ENCODE assay signal across 25 mouse cellular contexts in the genomic region with DNA sequence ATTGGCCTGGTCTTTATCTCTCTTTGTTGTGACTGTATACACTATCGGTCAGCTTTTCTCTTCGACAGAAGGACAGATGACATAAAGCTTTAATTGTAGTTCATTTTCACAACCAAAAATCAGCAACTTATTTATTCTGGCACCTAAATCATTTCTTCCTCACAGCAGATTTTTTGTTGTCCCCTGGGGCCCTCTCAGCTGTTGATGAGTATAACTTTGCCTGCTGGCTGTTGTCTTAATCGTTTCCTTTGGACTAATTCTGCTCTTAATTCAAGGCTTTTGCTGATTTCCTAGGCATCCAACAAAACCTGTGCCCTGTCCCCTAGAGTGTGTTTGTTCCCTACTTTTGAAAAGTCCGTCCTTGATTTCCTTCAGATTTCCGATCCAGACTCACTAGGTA. TPM values are rescaled to one million over a fixed set of nuclear protein-coding genes. Genes with fewer than 3 reads are reported as not detected.
DNase-seq lines count a peak whose midpoint lies in the region; ATAC-seq lines count a peak whose summit lies in the region.
"Had no signal": no experiment of that assay in that cellular context is flagged by ENCODE, and none has a peak within 500 bp of the region (broad histone marks: within the 10 kb centered on the region; RNA-seq: fewer than 3 reads in every experiment).

No protein-coding gene starts in this region.

- no peak for ATAC-seq in heart, embryonic 12.5 days (ENCODE audit: insufficient number of reproducible peaks, low FRiP score)
- no peak for ATAC-seq in neural tube, embryonic 15.5 days (ENCODE audit: low FRiP score)
- ATAC-seq: forebrain, embryonic 16.5 days; intestine, embryonic 16.5 days; lung, postnatal 0 days; midbrain, embryonic 13.5 days had no signal

- DNase-seq in heart, adult 18-20 months: peak; percentile 60 to 63
- peak; percentile 53 for DNase-seq in kidney, postnatal 10 days
- no peak for DNase-seq in kidney, adult 9 months
- DNase-seq in neural tube, embryonic 10.5 days (ENCODE audit: extremely low spot score, low spot score): no peak
- DNase-seq in heart, postnatal 4 days: peak; percentile 38
- no peak for DNase-seq in frontal cortex, postnatal 36 days (ENCODE audit: low spot score in 2 of 2)
- DNase-seq: adrenal gland, adult 2 months; adrenal gland, postnatal 36 days; B cell, adult 2 months; cerebellum, adult 2 months; cerebellum, postnatal 14 days; liver, embryonic 13.5 days; lung, adult 18-20 months; lung, postnatal 4 days; right cerebral cortex, adult 18-20 months; spleen, adult 18-20 months; thymus, postnatal 14 days had no signal

- no peak overlapping the region for H3K9ac ChIP-seq in heart, embryonic 12.5 days
- no peak overlapping the region for H3K9ac ChIP-seq in neural tube, embryonic 15.5 days (replicated peaks)
- H3K9ac ChIP-seq: heart, embryonic 15.5 days; liver, embryonic 13.5 days; midbrain, embryonic 13.5 days had no signal

- H3K27me3 ChIP-seq in heart, embryonic 12.5 days (replicated peaks): no peaks in the 10 kb centered on the region
- H3K27me3 ChIP-seq in neural tube, embryonic 15.5 days (replicated peaks): no peaks in the 10 kb centered on the region
- H3K27me3 ChIP-seq: heart, embryonic 15.5 days; liver, embryonic 13.5 days; midbrain, embryonic 13.5 days had no signal

- no peak overlapping the region for H3K27ac ChIP-seq in heart, embryonic 12.5 days (ENCODE audit: poor library complexity, severe bottlenecking)
- H3K27ac ChIP-seq in neural tube, embryonic 15.5 days (replicated peaks): no peak overlapping the region
- H3K27ac ChIP-seq: heart, embryonic 15.5 days; liver, embryonic 13.5 days; midbrain, embryonic 13.5 days had no signal

- H3K4me1 ChIP-seq in heart, embryonic 12.5 days (replicated peaks): peaks cover 22% of the 10 kb centered on the region
- peaks cover 30% of the 10 kb centered on the region for H3K4me1 ChIP-seq in neural tube, embryonic 15.5 days

- WGBS in heart, embryonic 12.5 days: 76% methylated on average over 5 of the region's 5 CpGs
- WGBS in neural tube, embryonic 15.5 days: 77% methylated on average over 5 of the region's 5 CpGs

- H3K9me3 ChIP-seq in heart, embryonic 12.5 days (replicated peaks): no peaks in the 10 kb centered on the region
- H3K9me3 ChIP-seq in neural tube, embryonic 15.5 days (replicated peaks): no peaks in the 10 kb centered on the region
- H3K9me3 ChIP-seq: heart, embryonic 15.5 days; liver, embryonic 13.5 days; midbrain, embryonic 13.5 days had no signal

- no peak overlapping the region for H3K4me3 ChIP-seq in heart, embryonic 12.5 days
- no peak overlapping the region for H3K4me3 ChIP-seq in neural tube, embryonic 15.5 days (replicated peaks)
- H3K4me3 ChIP-seq: erythroblast, embryonic 14.5 days; heart, embryonic 15.5 days; liver, embryonic 13.5 days had no signal

- H3K4me2 ChIP-seq in heart, embryonic 12.5 days: no peak overlapping the region
- 0 out of 2 replicates have a peak overlapping the region, but pooled peaks have one; percentile 19 for H3K4me2 ChIP-seq in neural tube, embryonic 15.5 days
- H3K4me2 ChIP-seq: liver, embryonic 13.5 days had no signal

- 0 out of 2 replicates have a peak, but pooled peaks cover 2% of the 10 kb centered on the region for H3K36me3 ChIP-seq in heart, embryonic 12.5 days
- no peaks in the 10 kb centered on the region for H3K36me3 ChIP-seq in neural tube, embryonic 15.5 days
- H3K36me3 ChIP-seq: heart, embryonic 15.5 days; liver, embryonic 13.5 days; midbrain, embryonic 13.5 days had no signal

RNA-seq across cellular contexts. Expression of a gene that starts 3.4 kb away (rescaled TPM):
- 1 to 10 TPM; 5.5 to 5.8 TPM for total RNA-seq in heart, adult 18-20 months (2021)
- 6.8 and 8.3 TPM in 2 replicates for polyA plus RNA-seq in heart, embryonic 12.5 days (2016; fragmentation: Nextera tagmentation; extraction: Ambion mirVana)
- 11.6 and 15.0 TPM in 2 replicates for polyA plus RNA-seq in neural tube, embryonic 15.5 days (2015; fragmentation: Nextera tagmentation; extraction: Ambion mirVana)
- 1 to 10 TPM; 5.8 to 6.2 TPM for total RNA-seq in heart, postnatal 4 days (2021)
- polyA plus RNA-seq: erythroblast, embryonic 14.5 days had no signal

RNA-seq across cellular contexts. Expression of a gene that starts 9.0 kb away (rescaled TPM):
- 10 to 100 TPM; 20.5 to 22.6 TPM for total RNA-seq in heart, adult 18-20 months (2021)
- 29.1 and 31.1 TPM in 2 replicates for polyA plus RNA-seq in heart, embryonic 12.5 days (2016; fragmentation: Nextera tagmentation; extraction: Ambion mirVana)
- 27.8 and 28.4 TPM in 2 replicates for polyA plus RNA-seq in neural tube, embryonic 15.5 days (2015; fragmentation: Nextera tagmentation; extraction: Ambion mirVana)
- 10 to 100 TPM; 36.9 to 42.1 TPM for total RNA-seq in heart, postnatal 4 days (2021)

Comparison
In these comparisons a context has a peak if more than half of its experiments do, and no peak if none do; other contexts are left out.
1. DNase-seq: peak in heart, adult 18-20 months (2 of 2), kidney, postnatal 10 days (single experiment) and heart, postnatal 4 days (single experiment); none in kidney, adult 9 months (single experiment), neural tube, embryonic 10.5 days (single experiment) and frontal cortex, postnatal 36 days (0 of 2).